Mouse (Mus musculus): ENCODE measurements at regions not wholly inside any gene's neighbourhood (a gene's known extent, or its start where the extent isn't known, plus 50 kb on each side); places are given as distances from the start of the nearest gene placed in this dataset.

GRCm38 (mm10) chr8:90579426-90579825, 231.3 kb upstream of the Tox3 start:
- TF ChIP-seq CTCF (IDR thresholded peaks at IDR 0.05; ENCODE audit: control insufficient read depth, insufficient read depth, insufficient replicate concordance, low read depth, low read length) (no peak), POLR2A (IDR thresholded peaks at IDR 0.05; ENCODE audit: control insufficient read depth, low read depth, low read length) (no peak)
